Mouse (Mus musculus): Measurements from ENCODE around the gene Nefh.

DNA sequence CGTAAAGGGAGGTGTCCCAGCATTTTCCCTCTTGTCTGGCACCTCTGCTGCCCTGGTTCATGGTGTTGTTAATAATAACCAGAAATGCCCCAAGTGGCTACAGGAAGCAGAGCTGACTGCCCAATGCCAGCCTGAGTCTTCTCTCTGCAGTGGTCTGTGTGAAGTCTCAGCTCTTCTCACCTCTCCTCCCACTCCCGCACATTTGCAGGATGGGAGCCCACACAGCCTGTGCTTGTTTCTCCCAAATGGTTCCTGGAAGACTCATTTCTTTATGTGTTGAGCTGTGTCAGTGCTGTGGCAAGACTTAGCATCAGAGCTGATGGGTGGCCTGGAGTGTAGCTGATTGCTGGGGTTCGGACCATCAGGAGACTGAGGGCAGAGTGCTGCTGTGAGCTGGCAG lies 20.6 kb downstream of the Nefh start:
- no peak for TF ChIP-seq POLR2A (IDR thresholded peaks at IDR 0.05; ENCODE audit: insufficient read depth, low read length)
- TF ChIP-seq CTCF (IDR thresholded peaks at IDR 0.05; ENCODE audit: low read depth, low read length): no peak
